Mouse (Mus musculus) ovary, postnatal 36 days (tissue): ENCODE results near the gene Cyp2d11.
A peak's percentile ranks its signal among the peaks of the same experiment; 100 is the strongest.

ENCODE experiments used
- DNase-seq: peaks from one replicate; pipeline ENCODE4 v3.0.0; 2022; ENCODE audit warnings: low spot score, mixed read lengths

Gene Cyp2d11

GRCm38 (mm10) chr15:82351480-82351879 lies 42.3 kb downstream of the Cyp2d11 start:
- DNase-seq, result no peak

GRCm38 (mm10) chr15:82350349-82350748 lies 43.5 kb downstream of the Cyp2d11 start:
- no peak for DNase-seq

GRCm38 (mm10) chr15:82348999-82349341 lies 44.9 kb downstream of the Cyp2d11 start:
- no peak for DNase-seq

GRCm38 (mm10) chr15:82348258-82348998 lies 45.4 kb downstream of the Cyp2d11 start:
- no peak for DNase-seq

GRCm38 (mm10) chr15:82347852-82348251 lies 46.0 kb downstream of the Cyp2d11 start:
- no peak for DNase-seq

GRCm38 (mm10) chr15:82347303-82347676 lies 46.5 kb downstream of the Cyp2d11 start:
- no peak for DNase-seq

- DNase-seq, result no peak
Measured at GRCm38 (mm10) chr15:82346580-82347302, 47.1 kb downstream of the Cyp2d11 start.

GRCm38 (mm10) chr15:82345820-82346470 lies 47.9 kb downstream of the Cyp2d11 start:
- DNase-seq, result peak; percentile 95

- no peak for DNase-seq
Measured at GRCm38 (mm10) chr15:82344971-82345370, 48.9 kb downstream of the Cyp2d11 start.

GRCm38 (mm10) chr15:82343368-82344287 lies 50.2 kb downstream of the Cyp2d11 start:
- DNase-seq, result no peak

GRCm38 (mm10) chr15:82342543-82342935 lies 51.3 kb downstream of the Cyp2d11 start:
- no peak for DNase-seq

- no peak for DNase-seq
Measured at GRCm38 (mm10) chr15:82341675-82342542, 51.9 kb downstream of the Cyp2d11 start.

- DNase-seq, result peak; percentile 59
Measured at GRCm38 (mm10) chr15:82341036-82341501, 52.8 kb downstream of the Cyp2d11 start.

GRCm38 (mm10) chr15:82340414-82341035 lies 53.3 kb downstream of the Cyp2d11 start:
- DNase-seq, result no peak

- no peak for DNase-seq
Measured at GRCm38 (mm10) chr15:82339634-82340254, 54.1 kb downstream of the Cyp2d11 start.
